Mouse (Mus musculus): Measurements from ENCODE around the gene Fhdc1.

Gene Fhdc1

DNA sequence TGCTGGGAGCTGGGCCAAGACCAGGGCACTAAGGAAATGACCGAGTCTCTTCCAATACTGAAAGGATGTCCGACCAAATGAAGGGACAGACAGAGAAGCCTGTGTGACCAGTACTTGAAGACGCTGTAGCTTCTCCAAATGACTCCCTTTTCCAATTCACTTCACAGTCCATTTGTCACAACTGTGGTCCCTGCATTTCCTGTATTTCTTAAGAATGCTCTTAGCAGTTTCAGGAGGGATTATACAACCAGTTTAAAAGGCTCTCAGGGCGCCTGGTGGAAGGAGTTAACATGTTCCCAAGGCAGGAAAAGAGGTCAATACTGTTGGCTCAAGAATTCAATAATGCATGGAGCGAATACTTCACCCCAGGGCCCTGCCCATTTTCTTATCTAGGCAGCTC is 7.3 kb downstream of the Fhdc1 start:
- no peak for DNase-seq

GRCm38 (mm10) chr3:84472527-84472926 is 7.7 kb downstream of the Fhdc1 start:
- DNase-seq = no peak

DNA sequence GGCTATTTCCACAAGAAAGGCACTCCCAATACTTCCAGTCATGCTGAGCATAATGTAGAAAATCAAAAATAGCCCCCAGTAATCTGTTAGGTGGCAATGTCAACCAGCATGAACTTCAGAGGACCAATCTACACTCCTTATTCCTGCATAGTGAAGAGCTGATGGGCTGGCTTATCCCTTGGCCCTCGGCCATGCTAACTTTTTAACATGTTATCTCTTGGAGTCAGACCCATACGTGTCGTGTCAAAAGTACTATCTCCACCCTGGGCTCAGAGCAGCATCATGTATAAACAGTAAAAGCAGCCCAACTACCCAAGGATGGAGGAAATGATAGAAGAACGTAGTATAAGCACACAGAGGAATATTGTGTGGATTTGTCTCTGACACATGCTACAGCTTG is 9.1 kb downstream of the Fhdc1 start:
- no peak for DNase-seq

DNA sequence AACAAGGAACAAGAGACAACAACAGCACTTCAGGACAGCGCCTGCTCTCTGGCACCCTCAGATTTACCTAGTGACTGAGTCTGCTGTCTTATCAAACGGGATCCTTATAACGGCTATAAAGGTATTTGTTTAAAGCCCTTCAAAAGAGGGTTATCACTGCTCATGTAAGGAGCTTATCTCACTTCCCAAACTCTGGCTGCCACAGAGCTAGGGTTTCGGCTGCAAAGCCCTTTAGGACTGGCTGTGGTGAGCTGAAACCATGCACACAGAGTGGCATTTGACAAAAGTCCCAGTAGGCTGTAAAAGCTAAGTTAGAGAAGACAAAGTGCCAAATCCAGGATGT is 12.1 kb downstream of the Fhdc1 start:
- DNase-seq = no peak

- DNase-seq = no peak
Observed at GRCm38 (mm10) chr3:84467419-84468110, 12.7 kb downstream of the Fhdc1 start.

DNA sequence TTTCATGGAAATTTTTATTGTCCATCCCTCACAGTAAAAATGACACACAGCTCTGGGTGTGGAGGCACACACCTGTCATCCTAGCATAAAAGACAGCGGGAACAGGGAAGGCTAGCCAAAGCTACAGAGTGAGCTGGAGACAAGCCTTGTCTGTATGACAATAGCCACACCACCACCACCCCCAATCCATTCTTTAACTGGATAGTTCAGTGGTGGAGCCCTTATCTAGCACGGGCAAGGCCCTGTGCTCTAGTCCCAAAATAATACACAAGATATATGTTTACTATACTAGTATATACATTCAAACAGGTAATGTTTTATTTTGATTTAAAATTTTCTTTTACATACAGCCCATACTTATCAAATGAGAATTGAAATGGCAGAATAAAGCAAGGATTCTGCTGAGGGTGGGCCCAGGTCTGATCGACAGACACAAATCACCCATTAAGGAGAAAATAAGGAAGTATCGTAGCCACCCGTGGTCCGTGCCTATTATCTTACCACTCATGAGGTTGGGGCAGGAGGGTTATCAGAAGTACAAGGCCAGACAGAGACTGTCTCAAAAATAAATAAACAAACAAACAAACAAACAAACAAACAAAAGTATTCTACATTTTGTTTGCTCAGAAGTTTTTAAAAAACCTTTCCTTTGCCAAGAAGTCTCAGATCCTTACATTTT is 14.3 kb downstream of the Fhdc1 start:
- DNase-seq = no peak

DNA sequence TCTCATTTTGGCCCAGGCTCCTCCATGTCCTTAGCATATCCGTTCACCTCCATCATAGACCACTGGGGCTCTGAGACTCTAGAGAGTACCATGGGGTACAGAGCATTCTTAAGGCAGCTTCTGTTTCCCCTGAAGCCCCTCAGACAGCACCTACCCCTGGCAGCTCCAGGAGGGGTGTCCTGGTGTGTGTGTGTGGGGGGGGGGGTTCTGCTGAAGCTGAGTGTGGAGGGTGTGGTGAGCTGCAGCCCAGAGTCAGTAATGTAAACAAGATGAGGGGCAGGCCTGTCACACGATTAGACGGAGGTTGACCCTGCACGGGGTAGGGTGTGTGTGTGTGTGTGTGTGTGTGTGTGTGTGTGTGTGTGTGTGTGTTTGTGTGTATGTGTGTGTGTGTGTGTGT is 18.5 kb downstream of the Fhdc1 start:
- no peak for DNase-seq

GRCm38 (mm10) chr3:84460952-84461351 is 19.3 kb downstream of the Fhdc1 start:
- peak; percentile 25 for DNase-seq

GRCm38 (mm10) chr3:84460499-84460898 is 19.7 kb downstream of the Fhdc1 start:
- DNase-seq = peak; percentile 11

- DNase-seq = no peak
Observed at GRCm38 (mm10) chr3:84455733-84456417, 24.4 kb downstream of the Fhdc1 start.

- DNase-seq = no peak
Observed at GRCm38 (mm10) chr3:84450651-84451050, 29.6 kb downstream of the Fhdc1 start.

- DNase-seq = no peak
Observed at GRCm38 (mm10) chr3:84449015-84449414, 31.2 kb downstream of the Fhdc1 start.

DNA sequence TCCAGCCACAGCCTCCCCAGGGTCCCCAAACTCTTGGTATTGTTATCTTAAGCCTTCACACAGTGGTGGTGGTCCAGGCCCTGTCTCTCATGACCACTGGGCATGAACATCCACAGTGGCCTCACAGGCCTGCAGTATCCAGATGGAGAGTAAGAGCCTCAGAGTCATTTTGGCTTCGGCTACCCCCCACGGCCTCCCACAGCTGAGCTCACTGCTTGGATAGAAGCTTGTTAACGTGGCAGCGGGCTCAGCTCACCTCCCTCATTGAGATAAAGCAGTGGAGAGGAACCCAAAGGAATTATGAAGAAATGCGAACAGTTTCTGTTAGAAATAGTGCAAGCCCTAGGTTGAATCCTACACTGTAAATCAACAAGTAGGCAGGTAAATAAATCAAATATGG is 32.4 kb downstream of the Fhdc1 start:
- no peak for DNase-seq

GRCm38 (mm10) chr3:84445838-84446237 is 34.4 kb downstream of the Fhdc1 start:
- no peak for DNase-seq

DNA sequence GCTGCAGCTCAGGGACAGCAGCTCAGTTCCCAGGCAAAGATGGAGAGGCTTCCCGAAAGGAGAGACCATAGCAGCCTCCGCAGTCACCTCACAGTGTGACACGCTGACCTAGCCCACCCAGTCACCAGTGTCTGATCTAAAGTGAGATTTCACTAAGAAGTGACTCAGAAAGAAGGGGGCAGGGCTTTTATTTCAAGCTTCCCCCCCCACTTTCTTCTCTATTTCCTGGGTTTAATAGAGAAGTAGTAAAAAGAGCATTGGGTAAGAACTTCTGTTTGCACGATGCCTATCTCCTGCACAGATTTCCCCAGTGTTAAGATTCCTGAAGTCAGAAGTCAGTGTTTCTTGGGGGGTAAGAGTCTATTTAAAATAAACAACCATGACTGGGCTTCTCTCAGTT is 37.3 kb downstream of the Fhdc1 start:
- DNase-seq = no peak

- DNase-seq = no peak
Observed at GRCm38 (mm10) chr3:84439431-84440210, 40.6 kb downstream of the Fhdc1 start.

- DNase-seq = no peak
Observed at GRCm38 (mm10) chr3:84438840-84439239, 41.4 kb downstream of the Fhdc1 start.

DNA sequence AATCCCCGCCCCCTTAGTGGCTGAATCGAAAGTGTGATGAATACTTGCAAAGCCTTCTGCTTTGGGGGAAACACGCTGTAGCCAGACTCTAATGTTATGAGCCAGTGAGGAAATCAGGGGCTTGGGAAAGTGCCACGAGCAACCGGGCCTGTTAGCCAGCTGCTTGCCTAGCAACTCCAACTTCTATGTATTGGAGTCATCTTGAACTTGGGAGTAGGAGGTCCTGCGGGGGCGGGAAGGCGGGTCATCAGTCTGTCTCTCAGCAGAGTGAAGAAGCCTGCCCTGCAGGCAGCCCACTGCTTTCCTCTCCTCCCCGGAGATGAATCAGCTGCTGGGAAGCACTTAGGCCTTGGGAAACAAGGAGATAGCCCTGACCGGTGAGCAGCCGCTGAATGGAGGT is 42.1 kb downstream of the Fhdc1 start:
- no peak for DNase-seq

GRCm38 (mm10) chr3:84436947-84437346 is 43.3 kb downstream of the Fhdc1 start:
- no peak for DNase-seq

DNA sequence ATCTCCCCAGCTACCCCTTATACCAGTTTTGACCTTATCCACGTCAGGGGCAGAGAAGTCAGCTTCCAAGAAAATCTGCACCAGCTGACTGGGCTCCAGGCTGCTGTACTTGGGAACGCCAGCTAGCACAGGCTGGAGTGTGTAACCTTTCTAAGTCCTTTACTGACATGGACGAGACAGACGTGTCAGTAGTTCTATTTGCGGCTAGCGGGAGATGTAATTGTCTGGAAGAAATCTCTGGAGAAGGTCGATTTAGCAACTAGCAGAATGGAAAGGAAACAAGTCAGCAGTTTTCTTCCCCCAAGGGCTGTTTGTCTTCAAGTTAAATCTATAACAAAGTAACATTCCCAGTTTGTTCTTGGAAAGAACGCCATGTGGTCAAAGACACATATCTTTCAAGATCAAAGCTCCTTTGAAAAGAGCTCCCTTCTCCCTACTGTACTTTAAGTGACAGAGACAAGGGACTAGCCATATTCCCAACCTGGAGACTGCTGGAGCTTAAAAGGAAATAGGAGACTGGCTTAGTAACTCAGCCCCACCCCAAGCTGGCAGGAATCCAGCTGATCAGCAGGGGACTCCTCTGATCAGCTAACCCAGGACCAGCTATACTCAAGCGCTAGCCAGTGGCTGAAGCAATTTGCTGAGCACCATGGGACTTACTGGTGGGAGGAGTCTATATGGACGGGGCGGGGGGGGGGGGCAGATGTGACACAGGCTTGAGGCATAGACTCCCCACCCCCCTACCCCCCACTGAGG is 44.8 kb downstream of the Fhdc1 start:
- no peak for DNase-seq

DNA sequence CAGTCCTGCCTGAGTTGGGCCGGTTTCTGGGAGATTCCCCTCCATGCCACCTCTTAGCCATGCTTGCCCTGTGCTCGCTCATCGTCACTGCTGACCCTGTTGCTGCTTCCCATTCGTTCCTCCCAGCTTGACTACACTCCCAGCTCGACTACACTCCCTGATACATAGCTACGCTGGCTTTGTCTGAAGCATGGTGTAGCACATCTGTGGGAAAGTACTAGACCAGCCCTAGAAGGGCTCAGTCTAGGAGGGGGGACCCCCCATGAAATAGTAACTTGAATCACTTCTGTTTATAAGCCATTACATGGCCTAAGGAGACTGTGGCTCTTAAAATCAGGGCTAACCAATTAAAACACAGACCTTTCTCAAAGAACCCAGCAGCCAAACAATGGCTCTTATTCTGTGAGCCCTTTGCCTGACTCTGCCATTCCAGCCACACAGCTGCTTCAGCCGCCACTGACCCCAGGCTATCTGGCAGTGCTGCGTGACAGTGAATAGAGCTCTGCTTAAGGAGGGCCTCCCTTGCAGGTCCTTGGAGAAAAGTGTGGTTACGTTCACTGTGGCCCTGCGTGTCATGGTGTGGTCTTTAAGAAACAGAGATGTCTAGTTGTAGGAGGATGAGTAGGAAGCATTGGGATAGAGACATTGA is 47.3 kb downstream of the Fhdc1 start:
- no peak for DNase-seq

- no peak for DNase-seq
Observed at GRCm38 (mm10) chr3:84431257-84431656, 49.0 kb downstream of the Fhdc1 start.
